Mouse (Mus musculus) kidney, adult 2 months (tissue): ENCODE results near the gene Ccdc84.

Experiments
- CTCF ChIP-seq: fragments of 200-500 bp; conservative IDR thresholded peaks from 2 replicates; pipeline ENCODE4 v1.5.1; 2011; ENCODE audit warnings: low read depth, mild to moderate bottlenecking, control low read depth, low read length, moderate library complexity, mixed read lengths; ENCODE audit not compliant: insufficient read depth, insufficient read length
- POLR2A ChIP-seq: fragments of 200-500 bp; IDR thresholded peaks from one replicate; pipeline ENCODE4 v1.6.1; 2011; ENCODE audit warnings: low read depth, low read length, control low read depth

DNA sequence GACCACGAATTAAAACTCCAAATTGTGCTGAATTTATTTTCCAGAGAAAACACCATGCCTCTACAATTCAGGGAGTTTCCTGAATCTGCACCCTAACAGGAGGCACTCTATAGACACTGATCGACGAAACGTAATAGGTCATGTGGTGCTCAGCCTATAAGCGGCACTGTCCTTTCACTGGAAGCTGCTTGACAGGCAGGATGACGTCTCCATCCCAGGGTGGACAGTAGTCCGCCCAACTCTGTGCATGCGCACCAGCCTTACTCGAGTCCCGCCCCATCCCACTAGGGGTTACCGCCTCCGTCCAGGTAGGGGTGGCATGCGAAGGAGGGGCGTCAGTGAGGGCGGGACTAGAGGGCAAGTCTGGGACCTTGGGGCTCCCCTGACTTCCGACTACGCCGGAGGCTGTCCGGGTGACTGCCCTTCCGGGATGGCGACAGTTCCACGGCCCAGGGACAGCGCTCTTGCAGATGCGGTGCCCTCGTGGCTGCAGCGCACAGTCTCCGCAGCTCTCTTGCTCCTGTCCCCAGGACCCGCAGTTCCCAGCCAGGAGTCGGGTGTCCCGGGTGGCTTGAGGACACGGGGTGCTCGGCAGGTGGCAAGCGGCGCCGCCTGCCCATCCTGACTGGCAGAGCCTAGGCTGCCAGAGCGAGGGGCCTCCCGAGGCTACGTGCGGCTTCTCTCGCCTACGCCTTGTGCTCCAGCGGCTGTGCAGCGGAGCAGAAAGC is 21.5 kb downstream of the Ccdc84 start, which contains the start of gene Slc37a4:
- TF ChIP-seq CTCF, result no peak
- peak; percentile 80 for TF ChIP-seq POLR2A
